In the genomic region with DNA sequence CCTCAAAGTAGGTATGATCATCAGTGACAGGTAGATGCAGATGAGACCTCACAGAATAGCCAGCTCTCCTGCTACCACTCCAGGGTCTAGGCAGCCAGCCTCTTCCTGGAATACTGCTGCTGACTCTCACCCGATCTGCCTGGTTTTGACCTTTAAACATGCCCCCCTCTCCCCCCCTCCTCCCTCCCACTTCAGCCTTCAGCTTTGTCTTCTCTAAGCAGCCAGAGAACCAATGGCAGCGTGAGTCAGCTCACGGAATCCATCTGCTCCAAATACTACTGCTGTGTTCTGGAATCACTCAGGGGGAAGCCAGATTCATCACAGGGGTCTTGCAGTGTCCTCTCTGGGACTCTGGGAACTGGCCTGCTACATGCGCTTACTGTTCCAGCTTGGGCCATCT, we compare ENCODE assay signal across 15 mouse cellular contexts.
A peak's percentile ranks its signal among the peaks of the same experiment; 100 is the strongest.
DNase-seq lines count a peak whose midpoint lies in the region; ATAC-seq and TF ChIP-seq lines count a peak whose summit lies in the region.
"Had no signal": no experiment of that assay in that cellular context is flagged by ENCODE, and none has a peak within 500 bp of the region (broad histone marks: within the 10 kb centered on the region; RNA-seq: fewer than 3 reads in every experiment).

No protein-coding gene starts in this region.

- H3K9me3 ChIP-seq in intestine, embryonic 15.5 days = no peaks in the 10 kb centered on the region
- H3K9me3 ChIP-seq in intestine, embryonic 16.5 days (ENCODE audit: control insufficient read depth, low read length) = no peaks in the 10 kb centered on the region
- H3K9me3 ChIP-seq in embryonic facial prominence, embryonic 11.5 days (replicated peaks; ENCODE audit: control insufficient read depth, low read length) = no peaks in the 10 kb centered on the region
- H3K9me3 ChIP-seq in liver, postnatal 0 days (ENCODE audit: low read length) = no peaks in the 10 kb centered on the region
- H3K9me3 ChIP-seq: embryonic facial prominence, embryonic 15.5 days; limb, embryonic 15.5 days; lung, embryonic 15.5 days; megakaryocyte, embryonic 14.5 days; neural tube, embryonic 13.5 days had no signal

- H3K4me3 ChIP-seq in intestine, embryonic 15.5 days (replicated peaks) = no peak overlapping the region
- no peak overlapping the region for H3K4me3 ChIP-seq in intestine, embryonic 16.5 days (ENCODE audit: low read length)
- H3K4me3 ChIP-seq in embryonic facial prominence, embryonic 11.5 days (ENCODE audit: low read depth, low read length) = no peak overlapping the region
- no peak overlapping the region for H3K4me3 ChIP-seq in liver, postnatal 0 days (ENCODE audit: low read depth, low read length)
- H3K4me3 ChIP-seq in thymus, adult 2 months (ENCODE audit: control insufficient read depth, insufficient read depth, low read length) = no peak overlapping the region
- H3K4me3 ChIP-seq: embryonic facial prominence, embryonic 15.5 days; limb, embryonic 15.5 days; lung, embryonic 15.5 days; megakaryocyte, embryonic 14.5 days; neural tube, embryonic 13.5 days had no signal

- DNase-seq in adrenal gland, postnatal 25 days = peak; percentile 16
- peak; percentile 23 to 46 for DNase-seq in cerebellum, adult 18-20 months
- peak; percentile 28 for DNase-seq in embryonic facial prominence, embryonic 11.5 days (ENCODE audit: low spot score)
- no peak for DNase-seq in liver, postnatal 0 days
- no peak for DNase-seq in thymus, adult 2 months
- DNase-seq: heart, adult 18-20 months; kidney, adult 8-10 months; thymus, postnatal 4 days had no signal

- H3K27me3 ChIP-seq in intestine, embryonic 15.5 days (replicated peaks) = no peaks in the 10 kb centered on the region
- no peaks in the 10 kb centered on the region for H3K27me3 ChIP-seq in intestine, embryonic 16.5 days (replicated peaks; ENCODE audit: control insufficient read depth, insufficient read depth, low read length)
- no peaks in the 10 kb centered on the region for H3K27me3 ChIP-seq in embryonic facial prominence, embryonic 11.5 days (ENCODE audit: control insufficient read depth, insufficient read depth, low read length)
- no peaks in the 10 kb centered on the region for H3K27me3 ChIP-seq in liver, postnatal 0 days (ENCODE audit: insufficient read depth, low read length)
- no peaks in the 10 kb centered on the region for H3K27me3 ChIP-seq in thymus, adult 2 months (ENCODE audit: control insufficient read depth, insufficient read depth, low read length)
- H3K27me3 ChIP-seq: embryonic facial prominence, embryonic 15.5 days; limb, embryonic 15.5 days; lung, embryonic 15.5 days; megakaryocyte, embryonic 14.5 days; neural tube, embryonic 13.5 days had no signal

- H3K9ac ChIP-seq in intestine, embryonic 15.5 days = no peak overlapping the region
- H3K9ac ChIP-seq in intestine, embryonic 16.5 days (ENCODE audit: low read depth, low read length) = no peak overlapping the region
- no peak overlapping the region for H3K9ac ChIP-seq in embryonic facial prominence, embryonic 11.5 days (replicated peaks; ENCODE audit: low read length)
- H3K9ac ChIP-seq in liver, postnatal 0 days (replicated peaks) = no peak overlapping the region
- H3K9ac ChIP-seq: embryonic facial prominence, embryonic 15.5 days; limb, embryonic 15.5 days; lung, embryonic 15.5 days; neural tube, embryonic 13.5 days had no signal

- no peaks in the 10 kb centered on the region for H3K36me3 ChIP-seq in intestine, embryonic 15.5 days
- no peaks in the 10 kb centered on the region for H3K36me3 ChIP-seq in intestine, embryonic 16.5 days (ENCODE audit: control insufficient read depth, insufficient read depth, low read length)
- H3K36me3 ChIP-seq in embryonic facial prominence, embryonic 11.5 days (replicated peaks; ENCODE audit: control insufficient read depth, insufficient read depth, low read depth, low read length) = no peaks in the 10 kb centered on the region
- no peaks in the 10 kb centered on the region for H3K36me3 ChIP-seq in liver, postnatal 0 days (replicated peaks; ENCODE audit: insufficient read depth, low read length)
- no peaks in the 10 kb centered on the region for H3K36me3 ChIP-seq in thymus, adult 2 months (ENCODE audit: control insufficient read depth, insufficient read depth, low read length)
- H3K36me3 ChIP-seq: embryonic facial prominence, embryonic 15.5 days; limb, embryonic 15.5 days; lung, embryonic 15.5 days; neural tube, embryonic 13.5 days had no signal

- no peaks in the 10 kb centered on the region for H3K4me1 ChIP-seq in intestine, embryonic 15.5 days (replicated peaks)
- no peaks in the 10 kb centered on the region for H3K4me1 ChIP-seq in intestine, embryonic 16.5 days (ENCODE audit: control insufficient read depth, insufficient read depth, low read length)
- no peaks in the 10 kb centered on the region for H3K4me1 ChIP-seq in embryonic facial prominence, embryonic 11.5 days (ENCODE audit: control insufficient read depth, insufficient read depth, low read length)
- H3K4me1 ChIP-seq in liver, postnatal 0 days (ENCODE audit: insufficient read depth) = peaks cover 6% of the 10 kb centered on the region
- H3K4me1 ChIP-seq in thymus, adult 2 months (replicated peaks; ENCODE audit: control insufficient read depth, insufficient read depth, low read length) = no peaks in the 10 kb centered on the region
- H3K4me1 ChIP-seq: limb, embryonic 15.5 days; lung, embryonic 15.5 days had no signal

- no peak for TF ChIP-seq CTCF in liver, postnatal 0 days (IDR thresholded peaks at IDR 0.05; ENCODE audit: low read depth)
- TF ChIP-seq CTCF in thymus, adult 2 months (IDR thresholded peaks at IDR 0.05; ENCODE audit: borderline replicate concordance, control insufficient read depth, extremely low read depth, insufficient read depth, low read length, poor library complexity) = no peak

- 28% methylated on average over 4 of the region's 4 CpGs for WGBS in intestine, embryonic 15.5 days
- 33% methylated on average over 4 of the region's 4 CpGs for WGBS in intestine, embryonic 16.5 days
- WGBS in embryonic facial prominence, embryonic 11.5 days = 33% methylated on average over 4 of the region's 4 CpGs
- WGBS in liver, postnatal 0 days (ENCODE audit: insufficient replicate concordance) = 65% methylated on average over 4 of the region's 4 CpGs
- 94% methylated on average over 4 of the region's 4 CpGs for WGBS in thymus, adult 2 months

- ATAC-seq in intestine, embryonic 15.5 days = peak; percentile 23; the same call in 1 of the 2 replicates
- ATAC-seq in intestine, embryonic 16.5 days = no peak; the same call in 1 of the 2 replicates
- 0 out of 2 replicates have a peak, but pooled peaks have one; percentile 39 for ATAC-seq in embryonic facial prominence, embryonic 11.5 days (replicated peaks; ENCODE audit: insufficient number of reproducible peaks, low FRiP score, low TSS enrichment, low read depth)
- no peak for ATAC-seq in liver, postnatal 0 days

- no peak for TF ChIP-seq POLR2A in thymus, adult 2 months (IDR thresholded peaks at IDR 0.05; ENCODE audit: control insufficient read depth, extremely low read depth, insufficient read depth, low read length, poor library complexity)

- H3K27ac ChIP-seq in intestine, embryonic 15.5 days = no peak overlapping the region
- no peak overlapping the region for H3K27ac ChIP-seq in intestine, embryonic 16.5 days (ENCODE audit: low read length)
- no peak overlapping the region for H3K27ac ChIP-seq in embryonic facial prominence, embryonic 11.5 days (replicated peaks; ENCODE audit: low read depth, low read length)
- H3K27ac ChIP-seq in liver, postnatal 0 days (ENCODE audit: low read depth) = no peak overlapping the region
- H3K27ac ChIP-seq in thymus, adult 2 months (ENCODE audit: control insufficient read depth, insufficient read depth, low read length) = no peak overlapping the region
- H3K27ac ChIP-seq: embryonic facial prominence, embryonic 15.5 days; limb, embryonic 15.5 days; lung, embryonic 15.5 days; neural tube, embryonic 13.5 days had no signal

- no peak overlapping the region for H3K4me2 ChIP-seq in intestine, embryonic 15.5 days (replicated peaks)
- no peak overlapping the region for H3K4me2 ChIP-seq in intestine, embryonic 16.5 days (ENCODE audit: low read depth, low read length)
- H3K4me2 ChIP-seq in embryonic facial prominence, embryonic 11.5 days (ENCODE audit: low read depth, low read length) = no peak overlapping the region
- H3K4me2 ChIP-seq in liver, postnatal 0 days (ENCODE audit: low read depth, low read length) = no peak overlapping the region
- H3K4me2 ChIP-seq: embryonic facial prominence, embryonic 15.5 days; limb, embryonic 15.5 days; lung, embryonic 15.5 days; neural tube, embryonic 13.5 days had no signal

- TF ChIP-seq EP300 in liver, postnatal 0 days (IDR thresholded peaks at IDR 0.05; ENCODE audit: low read depth) = no peak

Comparison
In these comparisons a context has a peak if more than half of its experiments do, and no peak if none do; other contexts are left out.
1. ATAC-seq: peak in intestine, embryonic 15.5 days (single experiment) and embryonic facial prominence, embryonic 11.5 days (single experiment); none in intestine, embryonic 16.5 days (single experiment) and liver, postnatal 0 days (single experiment).
2. DNase-seq: peak in adrenal gland, postnatal 25 days (single experiment), cerebellum, adult 18-20 months (2 of 2) and embryonic facial prominence, embryonic 11.5 days (single experiment); none in liver, postnatal 0 days (single experiment) and thymus, adult 2 months (single experiment).